Mouse (Mus musculus): Measurements from ENCODE around the gene Tubgcp6.

Gene Tubgcp6

GRCm38 (mm10) chr15:89064891-89065290, 58.0 kb downstream of the Tubgcp6 start:
- no peak for DNase-seq (ENCODE audit: low read depth, low spot score)

- no peak for DNase-seq (ENCODE audit: low read depth, low spot score)
Measured at GRCm38 (mm10) chr15:89063536-89063935, 59.4 kb downstream of the Tubgcp6 start.

- DNase-seq (ENCODE audit: low read depth, low spot score), result no peak
Measured at GRCm38 (mm10) chr15:89063001-89063400, 59.9 kb downstream of the Tubgcp6 start.

GRCm38 (mm10) chr15:89062518-89062910, 60.4 kb downstream of the Tubgcp6 start:
- DNase-seq (ENCODE audit: low read depth, low spot score), result no peak

GRCm38 (mm10) chr15:89061761-89062517, 61.0 kb downstream of the Tubgcp6 start:
- DNase-seq (ENCODE audit: low read depth, low spot score), result no peak

- no peak for DNase-seq (ENCODE audit: low read depth, low spot score)
Measured at GRCm38 (mm10) chr15:89060811-89061460, 62.0 kb downstream of the Tubgcp6 start.

GRCm38 (mm10) chr15:89060032-89060681, 62.8 kb downstream of the Tubgcp6 start:
- DNase-seq (ENCODE audit: low read depth, low spot score), result no peak

GRCm38 (mm10) chr15:89059161-89059931, 63.6 kb downstream of the Tubgcp6 start, which contains the start of gene Panx2:
Gene Panx2 (plus strand): TSS chr15:89059734.
- DNase-seq (ENCODE audit: low read depth, low spot score), result peak; percentile 43

- no peak for DNase-seq (ENCODE audit: low read depth, low spot score)
Measured at GRCm38 (mm10) chr15:89058736-89059135, 64.2 kb downstream of the Tubgcp6 start.

GRCm38 (mm10) chr15:89054666-89055065, 68.2 kb downstream of the Tubgcp6 start:
- DNase-seq (ENCODE audit: low read depth, low spot score), result no peak

All from ES-CJ7 (cell line).